Mouse (Mus musculus): Measurements from ENCODE around the gene Cad. TPM values are rescaled to one million over a fixed set of nuclear protein-coding genes. Genes with fewer than 3 reads are reported as not detected.

Gene Cad
- polyA plus RNA-seq, 1 experiment from 2014 or later = 40.6 TPM

DNA sequence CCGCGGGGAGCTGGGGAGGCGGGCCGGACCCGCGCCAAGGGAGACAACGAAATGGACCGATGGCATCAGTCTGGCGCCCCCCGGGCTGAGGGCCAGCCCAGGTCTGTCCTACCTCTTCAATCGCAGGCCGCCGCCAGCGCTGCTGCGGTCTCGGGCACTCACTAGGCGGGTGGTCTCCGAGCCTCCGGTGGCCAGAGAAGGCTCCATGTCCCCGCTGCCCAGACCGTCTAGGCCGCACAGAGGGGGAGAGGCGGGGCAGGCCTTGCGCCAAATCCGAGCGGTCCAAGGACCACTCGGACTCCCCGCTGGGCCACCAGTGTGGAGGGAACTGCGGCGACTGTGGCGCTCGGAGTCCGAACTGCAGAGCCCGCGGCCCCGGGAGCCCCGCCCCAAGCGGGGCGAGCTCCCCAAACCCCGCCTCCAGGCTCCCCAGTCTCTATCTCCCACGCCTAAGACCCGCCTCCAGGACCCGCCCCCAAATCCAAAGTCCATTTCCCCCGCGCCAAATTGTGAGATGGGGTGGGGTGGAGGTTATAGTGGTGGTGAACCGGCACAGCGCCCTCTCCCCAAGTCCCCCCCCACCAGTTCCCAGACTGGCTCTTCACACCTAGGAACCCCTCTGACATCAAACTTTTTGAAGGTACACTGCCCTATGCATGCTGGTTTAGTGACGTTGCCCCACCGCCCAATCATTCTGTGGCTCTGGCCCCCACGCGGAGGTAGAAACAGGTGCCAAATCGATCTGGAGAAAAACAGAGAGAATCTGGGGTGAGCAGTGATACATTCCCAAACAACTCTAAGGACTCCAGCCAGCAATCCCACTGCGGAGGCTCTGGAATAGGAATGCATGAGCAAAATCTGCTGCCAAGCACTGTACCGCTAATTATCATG is 38.8 kb downstream of the Cad start:
- Histone ChIP-seq H3K9me3 (no peaks in the 10 kb centered on the region), H3K36me3 (no peaks in the 10 kb centered on the region), H3K4me2 (replicated peaks) (peak overlapping the region; percentile 66), H3K27ac (no peak overlapping the region), H3K4me1 (peaks cover 30% of the 10 kb centered on the region), H3K9ac (peak overlapping the region; percentile 44; the same call in 1 of the 2 replicates), H3K27me3 (peaks cover 98% of the 10 kb centered on the region), H3K4me3 (peak overlapping the region; percentile 38)
- no peak for ATAC-seq (ENCODE audit: insufficient number of reproducible peaks, insufficient read depth, low FRiP score, low TSS enrichment)
- WGBS = 1% methylated on average over 51 of the region's 54 CpGs

GRCm38 (mm10) chr5:31094100-31094798 is 39.7 kb downstream of the Cad start:
- no peak overlapping the region for H3K27ac ChIP-seq
- 1% methylated on average over 29 of the region's 29 CpGs for WGBS
- peaks cover 30% of the 10 kb centered on the region for H3K4me1 ChIP-seq
- peak overlapping the region; percentile 23 for H3K4me3 ChIP-seq
- peaks cover 98% of the 10 kb centered on the region for H3K27me3 ChIP-seq
- peak overlapping the region; percentile 35 for H3K4me2 ChIP-seq (replicated peaks)
- no peak overlapping the region for H3K9ac ChIP-seq
- H3K9me3 ChIP-seq = no peaks in the 10 kb centered on the region
- H3K36me3 ChIP-seq = no peaks in the 10 kb centered on the region
- ATAC-seq (ENCODE audit: insufficient number of reproducible peaks, insufficient read depth, low FRiP score, low TSS enrichment) = no peak

GRCm38 (mm10) chr5:31094799-31095691 is 40.5 kb downstream of the Cad start:
- peak overlapping the region; percentile 35 for H3K4me2 ChIP-seq (replicated peaks)
- H3K36me3 ChIP-seq = no peaks in the 10 kb centered on the region
- H3K27me3 ChIP-seq = peaks cover 94% of the 10 kb centered on the region
- H3K4me3 ChIP-seq = peak overlapping the region; percentile 23
- H3K27ac ChIP-seq = no peak overlapping the region
- peaks cover 30% of the 10 kb centered on the region for H3K4me1 ChIP-seq
- WGBS = under 1% methylated on average over 59 of the region's 59 CpGs
- no peaks in the 10 kb centered on the region for H3K9me3 ChIP-seq
- H3K9ac ChIP-seq = no peak overlapping the region
- ATAC-seq (ENCODE audit: insufficient number of reproducible peaks, insufficient read depth, low FRiP score, low TSS enrichment) = no peak

DNA sequence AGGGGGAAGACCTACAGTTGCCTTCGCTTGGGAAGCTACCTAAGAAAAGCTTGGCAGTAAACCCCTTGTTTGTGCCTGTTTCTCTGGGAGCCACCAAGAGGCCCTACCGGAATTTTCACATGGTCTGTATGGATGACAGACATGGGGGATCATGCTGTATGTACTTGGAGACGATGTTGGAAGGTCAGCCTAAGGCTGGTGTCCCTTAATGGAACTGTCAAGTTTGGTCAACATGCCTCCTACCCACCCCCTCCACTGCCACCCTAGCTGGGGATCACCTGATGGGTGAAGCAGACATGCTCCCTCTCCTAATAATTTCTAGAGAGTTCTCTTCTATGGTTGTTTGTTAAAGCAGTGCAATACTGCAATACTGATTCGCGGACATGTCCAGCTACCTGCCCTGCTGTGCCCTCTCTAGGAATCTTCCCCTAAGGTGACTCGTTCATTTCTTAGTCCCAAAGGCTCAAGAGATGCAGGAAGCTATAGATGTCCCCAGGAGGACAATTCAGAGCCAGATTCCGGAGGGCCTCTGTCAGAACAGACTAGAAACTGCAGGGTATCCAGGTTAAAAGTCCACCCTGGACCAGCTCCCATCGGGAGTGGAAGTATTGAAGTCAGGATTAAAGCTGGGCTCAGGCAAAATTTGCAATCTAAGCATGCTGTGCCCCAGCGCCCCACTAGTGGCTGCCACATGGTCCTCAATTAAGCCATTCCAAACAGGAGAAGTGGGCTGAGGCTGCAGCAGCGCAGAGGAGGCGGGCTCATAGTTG is 41.3 kb downstream of the Cad start:
- peaks cover 30% of the 10 kb centered on the region for H3K4me1 ChIP-seq
- H3K9me3 ChIP-seq = no peaks in the 10 kb centered on the region
- H3K27me3 ChIP-seq = peaks cover 86% of the 10 kb centered on the region
- H3K4me2 ChIP-seq (replicated peaks) = peak overlapping the region; percentile 35; the same call in 1 of the 2 replicates
- no peak overlapping the region for H3K9ac ChIP-seq
- 32% methylated on average over 11 of the region's 11 CpGs for WGBS
- no peak for ATAC-seq (ENCODE audit: insufficient number of reproducible peaks, insufficient read depth, low FRiP score, low TSS enrichment)
- H3K36me3 ChIP-seq = no peaks in the 10 kb centered on the region
- H3K4me3 ChIP-seq = no peak overlapping the region; the same call in 1 of the 2 replicates
- no peak overlapping the region for H3K27ac ChIP-seq

DNA sequence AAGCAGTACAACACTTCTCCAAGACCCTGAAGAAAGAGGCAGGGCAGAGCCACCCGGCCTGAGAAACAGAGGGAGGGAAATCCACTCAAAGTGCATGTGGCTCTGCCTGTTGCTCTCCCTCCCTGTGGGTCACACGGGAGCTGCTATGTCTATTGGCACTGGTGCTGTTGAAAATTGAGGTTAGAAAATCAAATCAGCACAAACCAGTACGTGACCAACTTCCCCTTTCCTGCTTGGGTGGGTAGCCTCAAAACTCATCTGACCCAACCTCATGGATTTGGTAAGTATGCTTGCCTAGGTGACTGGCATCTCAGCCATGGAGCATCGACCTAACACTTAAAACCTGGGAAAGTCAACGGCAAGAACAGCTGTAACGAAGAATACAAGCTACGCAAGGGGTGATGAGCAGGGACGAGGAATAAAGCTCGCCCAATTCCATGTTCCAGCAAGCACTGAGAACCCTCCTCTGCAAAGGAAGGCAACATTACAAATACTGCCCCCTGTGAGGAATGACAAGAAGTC is 51.3 kb downstream of the Cad start, which contains the start of gene Dnajc5g:
Gene Dnajc5g (plus strand): TSS at position 472 of the 522 bp plus-strand sequence.
- Histone ChIP-seq H3K9ac (no peak within 1 kb of the TSS), H3K4me1 (no peaks in the 10 kb centered on the region), H3K36me3 (no peaks in the 10 kb centered on the region), H3K9me3 (no peaks in the 10 kb centered on the region), H3K4me2 (replicated peaks) (no peak within 1 kb of the TSS), H3K27ac (no peak within 1 kb of the TSS), H3K4me3 (no peak within 1 kb of the TSS), H3K27me3 (no peaks in the 10 kb centered on the region)
- no peak for ATAC-seq (ENCODE audit: insufficient number of reproducible peaks, insufficient read depth, low FRiP score, low TSS enrichment)
- WGBS = 84% methylated on average over 9 of the region's 9 CpGs

DNA sequence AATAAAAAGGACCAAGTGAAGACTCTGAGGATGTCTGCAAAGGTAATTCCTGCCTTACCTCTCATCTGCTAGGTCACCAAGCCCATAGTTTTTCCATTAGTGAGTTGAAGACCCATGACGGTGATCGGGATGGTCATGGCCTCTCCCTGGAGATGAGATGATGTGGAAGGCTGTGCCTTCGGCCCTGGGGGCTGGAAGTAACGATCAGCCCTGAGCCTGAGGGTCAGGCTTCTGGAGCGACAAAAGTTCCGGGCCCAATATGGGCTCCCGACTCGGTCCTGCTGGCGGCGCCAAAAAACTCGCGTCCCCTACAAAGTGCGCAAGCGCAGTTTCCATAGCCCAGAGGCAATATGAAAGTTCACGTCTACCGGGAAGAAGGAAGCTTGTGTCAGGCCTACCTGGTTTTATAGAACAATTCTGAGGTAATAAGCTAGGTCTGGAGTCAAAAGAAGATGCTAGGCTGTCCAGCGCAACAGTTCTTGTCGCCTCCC is 53.5 kb downstream of the Cad start, which contains the start of gene Slc30a3:
Gene Slc30a3 (minus strand): TSS at position 238 of the 491 bp plus-strand sequence.
- H3K9ac ChIP-seq = no peak within 1 kb of the TSS
- H3K4me1 ChIP-seq = no peaks in the 10 kb centered on the region
- no peaks in the 10 kb centered on the region for H3K27me3 ChIP-seq
- 92% methylated on average over 18 of the region's 18 CpGs for WGBS
- no peak within 1 kb of the TSS for H3K4me2 ChIP-seq (replicated peaks)
- no peaks in the 10 kb centered on the region for H3K9me3 ChIP-seq
- H3K4me3 ChIP-seq = no peak within 1 kb of the TSS
- no peak for ATAC-seq (ENCODE audit: insufficient number of reproducible peaks, insufficient read depth, low FRiP score, low TSS enrichment)
- H3K36me3 ChIP-seq = no peaks in the 10 kb centered on the region
- no peak within 1 kb of the TSS for H3K27ac ChIP-seq

DNA sequence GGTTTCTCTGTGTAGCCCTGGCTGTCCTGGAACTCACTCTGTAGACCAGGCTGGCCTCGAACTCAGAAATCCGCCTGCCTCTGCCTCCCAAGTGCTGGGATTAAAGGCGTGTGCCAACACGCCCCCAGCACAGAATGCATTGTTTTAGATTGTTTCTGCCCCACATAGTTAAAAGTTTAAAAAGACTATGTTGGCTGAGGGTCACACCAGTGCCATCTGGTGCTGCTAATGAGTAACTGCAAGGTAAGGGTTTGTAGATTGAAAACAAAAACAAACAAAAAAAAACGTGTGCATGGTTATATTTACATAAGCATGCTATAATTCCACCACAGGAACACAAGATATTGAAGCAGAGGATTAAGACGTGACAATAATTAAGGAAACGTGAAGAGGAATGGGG is 56.2 kb downstream of the Cad start:
- no peaks in the 10 kb centered on the region for H3K36me3 ChIP-seq
- no peak overlapping the region for H3K27ac ChIP-seq
- ATAC-seq (ENCODE audit: insufficient number of reproducible peaks, insufficient read depth, low FRiP score, low TSS enrichment) = no peak
- H3K4me3 ChIP-seq = no peak overlapping the region
- no peaks in the 10 kb centered on the region for H3K4me1 ChIP-seq
- 27% methylated on average over 7 of the region's 7 CpGs for WGBS
- no peak overlapping the region for H3K4me2 ChIP-seq (replicated peaks)
- H3K27me3 ChIP-seq = no peaks in the 10 kb centered on the region
- H3K9ac ChIP-seq = no peak overlapping the region
- H3K9me3 ChIP-seq = no peaks in the 10 kb centered on the region

GRCm38 (mm10) chr5:31116354-31116753 is 61.8 kb downstream of the Cad start, which contains the start of gene Trim54:
Gene Trim54 (plus strand): TSS chr5:31116712.
- no peak within 1 kb of the TSS for H3K9ac ChIP-seq
- H3K27ac ChIP-seq = no peak within 1 kb of the TSS
- H3K4me3 ChIP-seq = no peak within 1 kb of the TSS
- H3K9me3 ChIP-seq = no peaks in the 10 kb centered on the region
- no peaks in the 10 kb centered on the region for H3K4me1 ChIP-seq
- 37% methylated on average over 3 of the region's 3 CpGs for WGBS
- no peak for ATAC-seq (ENCODE audit: insufficient number of reproducible peaks, insufficient read depth, low FRiP score, low TSS enrichment)
- H3K36me3 ChIP-seq = no peaks in the 10 kb centered on the region
- no peaks in the 10 kb centered on the region for H3K27me3 ChIP-seq
- no peak within 1 kb of the TSS for H3K4me2 ChIP-seq (replicated peaks)

DNA sequence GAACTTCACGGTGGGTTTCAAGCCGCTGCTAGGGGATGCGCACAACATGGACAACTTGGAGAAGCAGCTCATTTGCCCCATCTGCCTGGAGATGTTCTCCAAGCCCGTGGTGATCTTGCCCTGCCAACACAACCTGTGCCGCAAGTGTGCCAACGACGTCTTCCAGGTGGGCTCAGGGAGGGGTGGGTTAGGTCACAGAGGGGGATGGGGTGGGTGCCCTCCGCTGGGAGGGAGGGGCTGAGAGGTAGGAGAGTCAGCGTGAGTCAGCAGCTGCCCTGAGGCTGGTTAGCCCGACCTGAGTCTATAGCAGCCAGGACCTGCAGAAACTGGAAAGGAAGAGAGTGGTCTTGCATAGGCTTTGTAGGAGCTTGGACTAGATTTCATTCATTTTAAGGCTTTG is 62.3 kb downstream of the Cad start:
- H3K36me3 ChIP-seq = no peaks in the 10 kb centered on the region
- no peak overlapping the region for H3K4me3 ChIP-seq
- H3K4me1 ChIP-seq = no peaks in the 10 kb centered on the region
- H3K9ac ChIP-seq = no peak overlapping the region
- WGBS = 25% methylated on average over 10 of the region's 10 CpGs
- H3K27me3 ChIP-seq = no peaks in the 10 kb centered on the region
- H3K4me2 ChIP-seq (replicated peaks) = no peak overlapping the region
- no peak overlapping the region for H3K27ac ChIP-seq
- no peak for ATAC-seq (ENCODE audit: insufficient number of reproducible peaks, insufficient read depth, low FRiP score, low TSS enrichment)
- no peaks in the 10 kb centered on the region for H3K9me3 ChIP-seq

DNA sequence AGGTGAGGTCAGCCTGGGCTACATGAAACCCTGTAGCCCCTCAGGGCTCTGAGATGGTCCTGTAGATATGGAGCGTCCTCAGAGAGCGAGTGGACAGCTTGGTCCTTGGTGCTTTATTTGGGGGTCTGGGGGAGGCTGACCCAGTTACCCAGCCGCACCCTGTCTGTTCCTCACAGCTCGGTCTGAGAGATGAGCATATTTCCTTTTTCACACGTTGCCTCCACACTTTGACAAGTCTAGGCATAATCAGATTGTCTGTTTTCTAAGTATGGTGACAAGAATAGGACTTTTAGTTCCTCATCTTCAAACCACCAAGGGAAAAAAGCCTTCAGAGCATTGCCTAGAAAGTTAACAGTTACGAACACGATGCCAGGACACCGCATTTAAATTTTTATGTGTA is 66.5 kb downstream of the Cad start:
- no peak for ATAC-seq (ENCODE audit: insufficient number of reproducible peaks, insufficient read depth, low FRiP score, low TSS enrichment)
- H3K27me3 ChIP-seq = no peaks in the 10 kb centered on the region

More for the DNA sequence above, 66.5 kb downstream of the Cad start:
- 86% methylated on average over 8 of the region's 8 CpGs for WGBS
- H3K4me2 ChIP-seq (replicated peaks) = no peak overlapping the region
- no peaks in the 10 kb centered on the region for H3K9me3 ChIP-seq
- H3K27ac ChIP-seq = no peak overlapping the region
- H3K4me1 ChIP-seq = no peaks in the 10 kb centered on the region
- no peak overlapping the region for H3K9ac ChIP-seq
- H3K4me3 ChIP-seq = no peak overlapping the region
- no peaks in the 10 kb centered on the region for H3K36me3 ChIP-seq
